Mouse (Mus musculus) gonadal fat pad, adult 2 months (tissue): ENCODE measurements around the gene Naa25. TPM values are rescaled to one million over a fixed set of nuclear protein-coding genes. Genes with fewer than 3 reads are reported as not detected.

Experiments
- DNase-seq: peaks from one replicate; pipeline ENCODE4 v3.0.0-alpha.2; 2012; ENCODE audit warnings: low read depth
- polyA plus RNA-seq: library from polyadenylated mRNA; depleted of rRNA; stranded (reverse); fragments of >200 nt; gene quantifications from 2 replicates; pipeline ENCODE4 v1.2.3, GENCODE M21; 2012; rRNA removed

Naa25 gene
- polyA plus RNA-seq, 1 experiment: 8.0 TPM

GRCm38 (mm10) chr5:121452026-121452869, 54.5 kb downstream of the Naa25 start, which contains the start of gene Erp29:
Gene Erp29, minus strand, starts transcription at chr5:121452506.
- DNase-seq: no peak

GRCm38 (mm10) chr5:121452906-121453305, 55.2 kb downstream of the Naa25 start:
- no peak for DNase-seq

GRCm38 (mm10) chr5:121453743-121454502, 56.2 kb downstream of the Naa25 start:
- DNase-seq: peak; percentile 87

GRCm38 (mm10) chr5:121454503-121454782, 56.7 kb downstream of the Naa25 start:
- DNase-seq: no peak

- peak; percentile 81 for DNase-seq
Observed at GRCm38 (mm10) chr5:121455510-121456265, 58.0 kb downstream of the Naa25 start.

- DNase-seq: no peak
Observed at GRCm38 (mm10) chr5:121461339-121462170, 63.8 kb downstream of the Naa25 start.

- DNase-seq: no peak
Observed at GRCm38 (mm10) chr5:121462171-121462502, 64.4 kb downstream of the Naa25 start.

- no peak for DNase-seq
Observed at GRCm38 (mm10) chr5:121462967-121463366, 65.2 kb downstream of the Naa25 start.

- DNase-seq: no peak
Observed at GRCm38 (mm10) chr5:121463601-121464250, 66.0 kb downstream of the Naa25 start.

GRCm38 (mm10) chr5:121469566-121469965, 71.8 kb downstream of the Naa25 start:
- DNase-seq: no peak

GRCm38 (mm10) chr5:121472411-121472810, 74.7 kb downstream of the Naa25 start:
- DNase-seq: no peak

- no peak for DNase-seq
Observed at GRCm38 (mm10) chr5:121474610-121475009, 76.9 kb downstream of the Naa25 start.

GRCm38 (mm10) chr5:121476040-121476439, 78.3 kb downstream of the Naa25 start:
- DNase-seq: no peak

- DNase-seq: no peak
Observed at GRCm38 (mm10) chr5:121477680-121478079, 79.9 kb downstream of the Naa25 start.

GRCm38 (mm10) chr5:121484801-121485200, 87.1 kb downstream of the Naa25 start:
- no peak for DNase-seq

GRCm38 (mm10) chr5:121493305-121493704, 95.6 kb downstream of the Naa25 start:
- DNase-seq: no peak

Other genes with a start within 250 kb of the Naa25 start
- gene Ptpn11, start 206.5 kb upstream of the Naa25 start, polyA plus RNA-seq: 57.6 and 60.3 TPM in 2 replicates
- 380 and 391 TPM in 2 replicates for gene Rpl6, start 193.5 kb upstream of the Naa25 start, polyA plus RNA-seq
- gene Hectd4, start 177.7 kb upstream of the Naa25 start, polyA plus RNA-seq: 13.0 and 15.6 TPM in 2 replicates
- gene Trafd1, start 12.3 kb upstream of the Naa25 start, polyA plus RNA-seq: 71.9 and 82.8 TPM in 2 replicates
- gene Tmem116, start 54.0 kb downstream of the Naa25 start, polyA plus RNA-seq: 11.1 and 12.0 TPM in 2 replicates
- gene Erp29, start 54.6 kb downstream of the Naa25 start, polyA plus RNA-seq: 65.3 and 66.6 TPM in 2 replicates
- gene Adam1b, start 105.5 kb downstream of the Naa25 start, polyA plus RNA-seq: 0.05 and 0.32 TPM in 2 replicates
- gene Adam1a, start 147.5 kb downstream of the Naa25 start, polyA plus RNA-seq: 4.7 and 4.8 TPM in 2 replicates
- 0.33 TPM in 1 of 2 replicates, not detected in the other for gene Gm42878, start 147.5 kb downstream of the Naa25 start, polyA plus RNA-seq
- 45.5 and 48.9 TPM in 2 replicates for gene Mapkapk5, start 148.0 kb downstream of the Naa25 start, polyA plus RNA-seq
- gene Aldh2, start 195.9 kb downstream of the Naa25 start, polyA plus RNA-seq: 790 and 869 TPM in 2 replicates
- gene Acad12, start 221.0 kb downstream of the Naa25 start, polyA plus RNA-seq: 17.4 and 21.3 TPM in 2 replicates